Mouse (Mus musculus) natural killer cell, adult 2 months (primary cell): ENCODE results near the gene Treml4.

Experiments used
- DNase-seq, 2 experiments: peaks; one replicate each; pipeline ENCODE4 v3.0.0; 2022; ENCODE audit warnings: low spot score in 2 of 2

The Treml4 gene

GRCm38 (mm10) chr17:48263741-48264362, at the start of gene Treml4:
Gene Treml4, plus strand, starts transcription at chr17:48264295.
- no peak for DNase-seq

- no peak for DNase-seq
Measured at GRCm38 (mm10) chr17:48215429-48215828, 48.7 kb upstream of the Treml4 start.

- DNase-seq: no peak
Measured at GRCm38 (mm10) chr17:48230680-48231079, 33.4 kb upstream of the Treml4 start.

GRCm38 (mm10) chr17:48232518-48232917, 31.6 kb upstream of the Treml4 start, which contains the start of gene Trem1:
Gene Trem1, plus strand, starts transcription at chr17:48232768.
- no peak for DNase-seq

- DNase-seq: no peak
Measured at GRCm38 (mm10) chr17:48233789-48234188, 30.3 kb upstream of the Treml4 start.

- DNase-seq: no peak
Measured at GRCm38 (mm10) chr17:48234550-48234949, 29.5 kb upstream of the Treml4 start.

- no peak for DNase-seq
Measured at GRCm38 (mm10) chr17:48235773-48236370, 28.2 kb upstream of the Treml4 start.

GRCm38 (mm10) chr17:48237621-48238020, 26.5 kb upstream of the Treml4 start:
- no peak for DNase-seq

GRCm38 (mm10) chr17:48247221-48247928, 16.7 kb upstream of the Treml4 start, which contains the start of gene Trem3:
Gene Trem3, plus strand, starts transcription at chr17:48247777.
- no peak for DNase-seq

GRCm38 (mm10) chr17:48249039-48249438, 15.1 kb upstream of the Treml4 start:
- DNase-seq: no peak

- DNase-seq: no peak
Measured at GRCm38 (mm10) chr17:48249501-48249900, 14.6 kb upstream of the Treml4 start.

GRCm38 (mm10) chr17:48250631-48251030, 13.5 kb upstream of the Treml4 start:
- no peak for DNase-seq

GRCm38 (mm10) chr17:48256575-48256974, 7.5 kb upstream of the Treml4 start:
- no peak for DNase-seq

- no peak for DNase-seq
Measured at GRCm38 (mm10) chr17:48261868-48262267, 2.2 kb upstream of the Treml4 start.

- DNase-seq: no peak
Measured at GRCm38 (mm10) chr17:48264662-48265061, 567 bp downstream of the Treml4 start.

GRCm38 (mm10) chr17:48266138-48266537, 2.0 kb downstream of the Treml4 start:
- no peak for DNase-seq

- DNase-seq: no peak
Measured at GRCm38 (mm10) chr17:48266610-48267304, 2.7 kb downstream of the Treml4 start.

- no peak for DNase-seq
Measured at GRCm38 (mm10) chr17:48267591-48267990, 3.5 kb downstream of the Treml4 start.

GRCm38 (mm10) chr17:48268276-48268675, 4.2 kb downstream of the Treml4 start:
- DNase-seq: no peak

GRCm38 (mm10) chr17:48269833-48270232, 5.7 kb downstream of the Treml4 start:
- DNase-seq: no peak

- DNase-seq: no peak
Measured at GRCm38 (mm10) chr17:48272158-48272557, 8.1 kb downstream of the Treml4 start.

- no peak for DNase-seq
Measured at GRCm38 (mm10) chr17:48272598-48272997, 8.5 kb downstream of the Treml4 start.
